Mouse (Mus musculus) midbrain, embryonic 11.5 days (tissue): ENCODE measurements around the gene Wtap. TPM values are rescaled to one million over a fixed set of nuclear protein-coding genes. Genes with fewer than 3 reads are reported as not detected.
A peak's percentile ranks its signal among the peaks of the same experiment; 100 is the strongest.

ENCODE experiments used
- ATAC-seq: fragments of 200-750 bp; cut with Nextera tagmentation; 2 replicates; pipeline ENCODE4 v1.8.0; 2017; ENCODE audit warnings: moderate TSS enrichment, moderate library complexity; ENCODE audit not compliant: low FRiP score
- DNase-seq: peaks from one replicate; pipeline ENCODE4 v3.0.0; 2015; ENCODE audit warnings: low spot score; ENCODE audit errors: missing footprints
- H3K27ac ChIP-seq: fragments of 300-500 bp; sonication (generic); 2 replicates; pipeline ENCODE4 v1.5.1; 2014; ENCODE audit warnings: low read depth, low read length
- H3K27me3 ChIP-seq: fragments of 300-500 bp; sonication (generic); 2 replicates; pipeline ENCODE4 v1.6.1; 2014; ENCODE audit warnings: mild to moderate bottlenecking, low read length, moderate library complexity, mixed read lengths; ENCODE audit not compliant: control insufficient read depth, insufficient read depth
- H3K36me3 ChIP-seq: fragments of 300-500 bp; sonication (generic); 2 replicates; pipeline ENCODE4 v1.6.1; 2014; ENCODE audit warnings: mild to moderate bottlenecking, low read length, moderate library complexity, mixed read lengths; ENCODE audit not compliant: control insufficient read depth, insufficient read depth
- H3K4me1 ChIP-seq: fragments of 300-500 bp; sonication (generic); 2 replicates; pipeline ENCODE4 v1.6.1; 2014; ENCODE audit warnings: low read length; ENCODE audit not compliant: control insufficient read depth, insufficient read depth
- H3K4me2 ChIP-seq: fragments of 300-500 bp; sonication (generic); 2 replicates; pipeline ENCODE4 v1.6.1; 2014; ENCODE audit warnings: mild to moderate bottlenecking, moderate library complexity
- H3K4me3 ChIP-seq: fragments of 300-500 bp; sonication (generic); 2 replicates; pipeline ENCODE4 v1.5.1; 2014; ENCODE audit warnings: low read depth, low read length
- H3K9ac ChIP-seq: fragments of 300-500 bp; sonication (generic); 2 replicates; pipeline ENCODE4 v1.6.1; 2014; ENCODE audit warnings: low read length
- H3K9me3 ChIP-seq: fragments of 300-500 bp; sonication (generic); 2 replicates; pipeline ENCODE4 v1.6.1; 2016; ENCODE audit warnings: low read length; ENCODE audit not compliant: control insufficient read depth
- WGBS: fragments of 180-500 bp; shearing (Covaris S2); extraction: QIAGEN DNeasy Blood & Tissue Kit; methylation state at CpG from one replicate; pipeline ENCODE4 v1.1.7; 2014; 5-methylcytosine and 5-hydroxymethylcytosine counted together
- polyA plus RNA-seq: library from polyadenylated mRNA; unstranded; fragments of >200 nt; fragmentation: Nextera tagmentation; extraction: Ambion mirVana; gene quantifications from 2 replicates; pipeline ENCODE4 v1.2.1, GENCODE M21; 2014

The Wtap gene
- polyA plus RNA-seq, 1 experiment from 2014 or later: 144 TPM

- H3K36me3 ChIP-seq: peaks cover 28% of the 10 kb centered on the region
- WGBS: 92% methylated on average over 8 of the region's 8 CpGs
Measured at GRCm38 (mm10) chr17:12925703-12926180, 68.2 kb downstream of the Wtap start.

GRCm38 (mm10) chr17:12925001-12925400 is 69.0 kb downstream of the Wtap start:
- Histone ChIP-seq H3K36me3 (peaks cover 30% of the 10 kb centered on the region), H3K4me3 (no peak overlapping the region), H3K4me1 (no peaks in the 10 kb centered on the region), H3K27ac (no peak overlapping the region), H3K9me3 (no peaks in the 10 kb centered on the region), H3K27me3 (no peaks in the 10 kb centered on the region), H3K9ac (no peak overlapping the region), H3K4me2 (no peak overlapping the region)
- DNase-seq (peak; percentile 83), ATAC-seq (no peak)
- WGBS: 95% methylated on average over 3 of the region's 3 CpGs

More at GRCm38 (mm10) chr17:12925703-12926180, 68.2 kb downstream of the Wtap start:
- no peak overlapping the region for H3K4me3 ChIP-seq
- H3K27me3 ChIP-seq: no peaks in the 10 kb centered on the region
- no peak overlapping the region for H3K4me2 ChIP-seq
- no peak overlapping the region for H3K9ac ChIP-seq
- no peak overlapping the region for H3K27ac ChIP-seq
- peak; percentile 71 for DNase-seq
- ATAC-seq: no peak
- no peaks in the 10 kb centered on the region for H3K4me1 ChIP-seq
- no peaks in the 10 kb centered on the region for H3K9me3 ChIP-seq

DNA sequence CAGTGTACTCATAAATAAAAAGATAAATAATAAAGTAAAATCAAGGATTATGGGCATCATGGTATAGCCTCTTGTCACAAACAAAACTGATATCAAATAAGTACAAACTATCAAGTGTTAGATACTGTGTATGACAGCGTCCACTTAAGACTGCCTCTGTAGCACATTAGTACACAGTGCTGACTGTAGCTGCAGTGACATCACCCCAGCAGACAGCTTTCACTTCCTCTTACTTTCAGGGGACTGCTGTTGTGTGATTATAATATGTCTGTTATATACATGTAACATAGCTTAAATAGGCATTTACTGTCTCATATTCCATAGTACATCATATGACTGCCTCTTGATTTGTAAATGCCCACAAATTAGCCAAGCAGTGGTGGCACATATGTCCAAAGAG is 72.9 kb downstream of the Wtap start:
- no peak overlapping the region for H3K4me3 ChIP-seq
- no peak overlapping the region for H3K4me2 ChIP-seq
- WGBS: 97% methylated on average over 1 of the region's 1 CpGs
- peak; percentile 76 for DNase-seq
- no peak overlapping the region for H3K9ac ChIP-seq
- no peak overlapping the region for H3K27ac ChIP-seq
- no peaks in the 10 kb centered on the region for H3K9me3 ChIP-seq
- peaks cover 31% of the 10 kb centered on the region for H3K36me3 ChIP-seq
- peaks cover 2% of the 10 kb centered on the region; the same call in 1 of the 2 replicates for H3K4me1 ChIP-seq
- ATAC-seq: no peak
- H3K27me3 ChIP-seq: no peaks in the 10 kb centered on the region

Other genes starting within 250 kb of the Wtap start
- 13.3 and 14.9 TPM in 2 replicates for gene Igf2r, start 224.5 kb downstream of the Wtap start, polyA plus RNA-seq
- not detected in 2 replicates for gene Mas1, start 126.0 kb downstream of the Wtap start, polyA plus RNA-seq
- gene Mrgprh, start 118.1 kb downstream of the Wtap start, polyA plus RNA-seq: not detected in 2 replicates
- 1.1 and 1.2 TPM in 2 replicates for gene Pnldc1, start 83.9 kb downstream of the Wtap start, polyA plus RNA-seq
- 542 and 583 TPM in 2 replicates for gene Tcp1, start 78.5 kb downstream of the Wtap start, polyA plus RNA-seq
- 172 and 176 TPM in 2 replicates for gene Mrpl18, start 77.8 kb downstream of the Wtap start, polyA plus RNA-seq
- gene Acat3, start 53.6 kb downstream of the Wtap start, polyA plus RNA-seq: 0.93 and 1.4 TPM in 2 replicates
- 370 and 373 TPM in 2 replicates for gene Acat2, start 33.4 kb downstream of the Wtap start, polyA plus RNA-seq
- gene Sod2, start 12.7 kb upstream of the Wtap start, polyA plus RNA-seq: 114 and 120 TPM in 2 replicates
- not detected in 2 replicates for gene Gpr31b, start 58.1 kb upstream of the Wtap start, polyA plus RNA-seq
- not detected in 2 replicates for gene Tcp10b, start 66.9 kb upstream of the Wtap start, polyA plus RNA-seq
- gene Unc93a, start 137.6 kb upstream of the Wtap start, polyA plus RNA-seq: not detected in 2 replicates
- not detected in 2 replicates for gene Smok2a, start 227.0 kb upstream of the Wtap start, polyA plus RNA-seq
- gene Smok2b, start 236.1 kb upstream of the Wtap start, polyA plus RNA-seq: not detected in 2 replicates